In genomic region chr16:49175729-49176395, GRCm38 (mm10) we compare ENCODE assay signal across 14 mouse cellular contexts.
DNase-seq lines count a peak whose midpoint lies in the region; ATAC-seq lines count a peak whose summit lies in the region.
"Had no signal": no experiment of that assay in that cellular context is flagged by ENCODE, and none has a peak within 500 bp of the region (broad histone marks: within the 10 kb centered on the region; RNA-seq: fewer than 3 reads in every experiment).

No protein-coding gene starts in this region.

- peak; percentile 86 for ATAC-seq in hindbrain, embryonic 16.5 days
- ATAC-seq in intestine, embryonic 16.5 days = no peak

- no peak overlapping the region for H3K4me3 ChIP-seq in hindbrain, embryonic 16.5 days (ENCODE audit: low read length)
- H3K4me3 ChIP-seq in intestine, embryonic 16.5 days (ENCODE audit: low read length) = no peak overlapping the region
- H3K4me3 ChIP-seq: embryonic facial prominence, embryonic 15.5 days; gastrocnemius, adult 2 months; heart, embryonic 13.5 days; limb, embryonic 15.5 days had no signal

- 63% methylated on average over 8 of the region's 8 CpGs for WGBS in hindbrain, embryonic 16.5 days
- WGBS in intestine, embryonic 16.5 days = 86% methylated on average over 8 of the region's 8 CpGs

- H3K27ac ChIP-seq in hindbrain, embryonic 16.5 days (ENCODE audit: low read depth, low read length) = no peak overlapping the region
- H3K27ac ChIP-seq in intestine, embryonic 16.5 days (ENCODE audit: low read length) = no peak overlapping the region
- H3K27ac ChIP-seq: embryonic facial prominence, embryonic 15.5 days; gastrocnemius, adult 2 months; heart, embryonic 13.5 days; limb, embryonic 15.5 days had no signal

- no peaks in the 10 kb centered on the region for H3K36me3 ChIP-seq in hindbrain, embryonic 16.5 days (ENCODE audit: control insufficient read depth, insufficient read depth, low read length)
- H3K36me3 ChIP-seq in intestine, embryonic 16.5 days (ENCODE audit: control insufficient read depth, insufficient read depth, low read length) = no peaks in the 10 kb centered on the region
- H3K36me3 ChIP-seq: embryonic facial prominence, embryonic 15.5 days; heart, embryonic 13.5 days; limb, embryonic 15.5 days had no signal

- no peak overlapping the region for H3K4me2 ChIP-seq in hindbrain, embryonic 16.5 days (ENCODE audit: low read length)
- no peak overlapping the region for H3K4me2 ChIP-seq in intestine, embryonic 16.5 days (ENCODE audit: low read depth, low read length)
- H3K4me2 ChIP-seq: embryonic facial prominence, embryonic 15.5 days; heart, embryonic 13.5 days; limb, embryonic 15.5 days had no signal

- no peaks in the 10 kb centered on the region for H3K9me3 ChIP-seq in hindbrain, embryonic 16.5 days (ENCODE audit: control insufficient read depth, low read length)
- H3K9me3 ChIP-seq in intestine, embryonic 16.5 days (ENCODE audit: control insufficient read depth, low read length) = no peaks in the 10 kb centered on the region
- H3K9me3 ChIP-seq: embryonic facial prominence, embryonic 15.5 days; heart, embryonic 13.5 days; limb, embryonic 15.5 days had no signal

- no peak overlapping the region for H3K9ac ChIP-seq in hindbrain, embryonic 16.5 days (ENCODE audit: low read depth, low read length)
- H3K9ac ChIP-seq in intestine, embryonic 16.5 days (ENCODE audit: low read depth, low read length) = no peak overlapping the region
- H3K9ac ChIP-seq: embryonic facial prominence, embryonic 15.5 days; heart, embryonic 13.5 days; limb, embryonic 15.5 days had no signal

- DNase-seq in cerebellum, adult 9-11 months = peak; percentile 5
- no peak for DNase-seq in cerebellum, postnatal 36 days
- peak; percentile 56 to 71 for DNase-seq in right cerebral cortex, postnatal 10 days (ENCODE audit: low spot score in 2 of 2)
- DNase-seq in right cerebral cortex, postnatal 25 days = no peak
- DNase-seq in retina, postnatal 1 day = peak; percentile 70
- no peak for DNase-seq in ovary, adult 18-20 months (ENCODE audit: low spot score)
- DNase-seq: cerebellum, adult 8-10 months; gastrocnemius, adult 2 months; thymus, postnatal 25 days had no signal

- H3K27me3 ChIP-seq in hindbrain, embryonic 16.5 days (replicated peaks; ENCODE audit: control insufficient read depth, insufficient read depth, low read length) = no peaks in the 10 kb centered on the region
- H3K27me3 ChIP-seq in intestine, embryonic 16.5 days (replicated peaks; ENCODE audit: control insufficient read depth, insufficient read depth, low read length) = no peaks in the 10 kb centered on the region
- H3K27me3 ChIP-seq: embryonic facial prominence, embryonic 15.5 days; heart, embryonic 13.5 days; limb, embryonic 15.5 days had no signal

- no peaks in the 10 kb centered on the region for H3K4me1 ChIP-seq in hindbrain, embryonic 16.5 days (ENCODE audit: control insufficient read depth, insufficient read depth, low read depth, low read length)
- no peaks in the 10 kb centered on the region for H3K4me1 ChIP-seq in intestine, embryonic 16.5 days (ENCODE audit: control insufficient read depth, insufficient read depth, low read length)
- H3K4me1 ChIP-seq: embryonic facial prominence, embryonic 15.5 days; heart, embryonic 13.5 days; limb, embryonic 15.5 days had no signal

Comparison
In these comparisons a context has a peak if more than half of its experiments do, and no peak if none do; other contexts are left out.
1. DNase-seq: peak in cerebellum, adult 9-11 months (single experiment), right cerebral cortex, postnatal 10 days (2 of 2) and retina, postnatal 1 day (single experiment); none in cerebellum, postnatal 36 days (0 of 2), right cerebral cortex, postnatal 25 days (single experiment) and ovary, adult 18-20 months (single experiment).